Mouse (Mus musculus) ZHBTc4 (cell line): ENCODE data around the gene Xylt1.

Experiments
- DNase-seq: peaks from one replicate; pipeline ENCODE4 v3.0.0-alpha.2; 2011; ENCODE audit warnings: low read depth, low spot score

The Xylt1 gene

GRCm38 (mm10) chr7:117394380-117394779, 13.6 kb downstream of the Xylt1 start:
- DNase-seq: no peak

GRCm38 (mm10) chr7:117395511-117395910, 14.7 kb downstream of the Xylt1 start:
- DNase-seq: no peak

GRCm38 (mm10) chr7:117397877-117398276, 17.1 kb downstream of the Xylt1 start:
- DNase-seq: no peak

- no peak for DNase-seq
Observed at GRCm38 (mm10) chr7:117399971-117400370, 19.2 kb downstream of the Xylt1 start.

- no peak for DNase-seq
Observed at GRCm38 (mm10) chr7:117401581-117401980, 20.8 kb downstream of the Xylt1 start.

- DNase-seq: no peak
Observed at GRCm38 (mm10) chr7:117406336-117406735, 25.6 kb downstream of the Xylt1 start.

- no peak for DNase-seq
Observed at GRCm38 (mm10) chr7:117409268-117409988, 28.6 kb downstream of the Xylt1 start.

GRCm38 (mm10) chr7:117411874-117412273, 31.1 kb downstream of the Xylt1 start:
- DNase-seq: peak; percentile 50

- DNase-seq: no peak
Observed at GRCm38 (mm10) chr7:117412405-117412804, 31.6 kb downstream of the Xylt1 start.

- no peak for DNase-seq
Observed at GRCm38 (mm10) chr7:117414341-117415008, 33.7 kb downstream of the Xylt1 start.

GRCm38 (mm10) chr7:117415009-117415363, 34.2 kb downstream of the Xylt1 start:
- no peak for DNase-seq

- no peak for DNase-seq
Observed at GRCm38 (mm10) chr7:117419041-117419440, 38.3 kb downstream of the Xylt1 start.

GRCm38 (mm10) chr7:117419846-117420245, 39.1 kb downstream of the Xylt1 start:
- no peak for DNase-seq

GRCm38 (mm10) chr7:117420301-117420700, 39.5 kb downstream of the Xylt1 start:
- peak; percentile 40 for DNase-seq

- no peak for DNase-seq
Observed at GRCm38 (mm10) chr7:117420836-117421566, 40.2 kb downstream of the Xylt1 start.

- no peak for DNase-seq
Observed at GRCm38 (mm10) chr7:117424841-117425240, 44.1 kb downstream of the Xylt1 start.

- no peak for DNase-seq
Observed at GRCm38 (mm10) chr7:117426366-117426765, 45.6 kb downstream of the Xylt1 start.

GRCm38 (mm10) chr7:117428690-117429224, 48.0 kb downstream of the Xylt1 start:
- DNase-seq: no peak

- no peak for DNase-seq
Observed at GRCm38 (mm10) chr7:117429483-117429882, 48.7 kb downstream of the Xylt1 start.

- peak; percentile 39 for DNase-seq
Observed at GRCm38 (mm10) chr7:117429895-117430294, 49.1 kb downstream of the Xylt1 start.

GRCm38 (mm10) chr7:117430361-117430935, 49.7 kb downstream of the Xylt1 start:
- no peak for DNase-seq

- DNase-seq: no peak
Observed at GRCm38 (mm10) chr7:117433641-117434040, 52.9 kb downstream of the Xylt1 start.
